Mouse (Mus musculus): Measurements from ENCODE around the gene Ddi2.

- TF ChIP-seq CTCF (IDR thresholded peaks at IDR 0.05; ENCODE audit: borderline replicate concordance, insufficient read depth, low read length) (no peak), POLR2A (IDR thresholded peaks at IDR 0.05; ENCODE audit: low read depth, low read length) (no peak)
Observed at GRCm38 (mm10) chr4:141750826-141751225, 27.6 kb upstream of the Ddi2 start.

All from embryonic fibroblast, embryonic 13.5 days (primary cell).